Mouse (Mus musculus): ENCODE data around the gene Rbm44.

Gene Rbm44

DNA sequence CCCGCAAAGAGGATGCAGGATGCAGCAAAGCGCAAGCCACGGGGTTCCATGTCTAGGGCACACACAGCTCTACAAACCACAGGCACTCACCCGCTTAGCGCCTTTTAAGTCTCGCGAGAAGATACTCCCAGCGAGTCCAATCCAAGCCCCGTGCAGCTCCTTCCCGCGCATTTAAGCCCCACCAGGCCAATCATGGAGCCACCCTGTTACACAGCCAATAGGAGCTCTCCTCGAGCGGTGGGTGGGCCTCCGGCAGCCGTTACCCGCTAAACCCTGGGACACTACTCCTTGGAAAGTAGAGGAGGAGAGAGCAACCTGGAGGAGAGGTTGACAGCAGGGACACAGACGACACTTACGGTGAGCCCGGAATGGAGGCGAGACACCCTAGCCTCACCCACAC, at the start of gene Rbm44:
Rbm44 (plus strand) TSS at position 277 of the 400 bp plus-strand sequence.
- no peak for DNase-seq (ENCODE audit: low spot score)

DNA sequence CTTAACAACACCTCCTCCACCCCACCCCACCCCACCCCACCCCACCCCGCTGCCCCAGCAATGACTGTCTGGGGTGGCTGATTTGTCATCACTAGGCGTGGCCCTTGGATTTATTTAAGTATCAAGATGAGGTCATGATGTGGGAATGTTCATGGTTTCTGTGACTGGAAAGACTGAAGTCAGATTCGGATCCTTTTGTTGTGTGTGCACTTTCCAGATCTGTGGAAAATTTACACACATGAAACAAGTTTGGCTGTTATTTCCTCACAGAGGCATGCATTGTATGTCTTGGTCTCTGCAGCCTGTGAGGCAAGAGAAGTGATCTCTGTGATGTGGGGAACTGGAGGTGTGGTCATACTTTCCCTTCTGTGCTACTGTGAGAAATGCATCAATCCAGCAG, 49.6 kb upstream of the Rbm44 start:
- DNase-seq (ENCODE audit: low spot score), result no peak

DNA sequence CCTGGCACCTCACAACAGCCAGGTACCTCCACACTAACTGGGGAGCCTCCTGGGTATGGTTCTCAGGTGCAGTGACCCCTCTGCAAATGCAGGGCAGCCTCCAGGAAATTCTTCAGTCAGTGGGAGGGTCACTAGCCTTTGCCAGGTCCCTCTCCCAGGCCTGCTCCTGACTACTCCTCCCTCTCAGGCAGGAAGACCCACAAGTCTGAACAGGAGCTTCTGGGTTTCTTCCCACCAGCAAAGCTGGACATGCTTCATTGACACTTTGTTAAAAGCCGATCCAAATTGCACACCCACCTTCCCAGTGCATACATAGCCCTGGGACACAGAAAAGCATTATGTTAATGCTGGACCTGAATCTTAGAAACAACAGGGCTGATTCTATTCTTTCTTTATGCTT, 49.0 kb upstream of the Rbm44 start:
- no peak for DNase-seq (ENCODE audit: low spot score)

DNA sequence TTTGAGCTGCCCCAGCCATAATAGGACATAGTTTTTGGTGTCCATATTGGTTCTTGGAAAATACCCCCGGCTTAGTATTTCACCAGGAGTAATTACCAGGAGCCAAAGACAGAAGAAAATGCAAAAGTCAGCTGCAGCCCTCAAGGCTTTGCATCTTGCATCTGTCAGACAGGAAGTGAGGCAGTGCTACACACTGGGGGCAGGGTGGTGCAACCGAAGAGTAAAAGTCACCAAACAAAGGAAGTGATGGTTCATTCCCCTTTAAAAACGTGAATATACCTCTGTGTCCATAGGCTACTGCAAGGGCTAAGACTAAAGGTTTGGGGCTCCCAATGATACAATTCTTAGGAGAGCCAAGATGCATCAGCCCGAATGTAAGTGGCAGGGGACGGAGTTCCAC, 48.4 kb upstream of the Rbm44 start:
- no peak for DNase-seq (ENCODE audit: low spot score)

DNA sequence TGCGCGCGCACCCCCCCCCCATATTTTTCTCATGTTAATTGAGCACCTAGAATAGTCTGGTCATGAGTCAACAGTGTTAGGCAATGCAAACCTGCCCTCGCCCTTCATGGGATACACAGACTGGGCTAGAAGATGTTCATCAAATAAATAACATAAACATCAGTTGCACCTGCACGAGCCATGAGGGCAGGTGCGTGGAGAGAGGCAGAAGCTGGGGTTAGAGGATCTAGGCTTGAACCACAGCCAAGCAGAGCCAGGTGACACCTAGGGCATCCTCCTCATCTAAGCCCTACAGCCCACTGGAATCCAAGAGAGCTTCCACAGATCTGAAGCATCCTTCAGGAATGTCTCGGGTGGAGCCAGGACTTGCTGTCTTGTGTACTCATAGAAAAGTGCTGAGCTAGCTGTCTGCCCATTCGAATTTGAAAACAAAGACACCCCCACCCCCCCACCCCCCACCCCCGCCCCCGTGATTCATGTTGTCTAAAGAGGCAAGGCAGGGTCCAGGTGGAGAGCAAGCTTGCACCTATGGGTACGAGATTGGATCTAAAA, 47.5 kb upstream of the Rbm44 start:
- DNase-seq (ENCODE audit: low spot score), result no peak

DNA sequence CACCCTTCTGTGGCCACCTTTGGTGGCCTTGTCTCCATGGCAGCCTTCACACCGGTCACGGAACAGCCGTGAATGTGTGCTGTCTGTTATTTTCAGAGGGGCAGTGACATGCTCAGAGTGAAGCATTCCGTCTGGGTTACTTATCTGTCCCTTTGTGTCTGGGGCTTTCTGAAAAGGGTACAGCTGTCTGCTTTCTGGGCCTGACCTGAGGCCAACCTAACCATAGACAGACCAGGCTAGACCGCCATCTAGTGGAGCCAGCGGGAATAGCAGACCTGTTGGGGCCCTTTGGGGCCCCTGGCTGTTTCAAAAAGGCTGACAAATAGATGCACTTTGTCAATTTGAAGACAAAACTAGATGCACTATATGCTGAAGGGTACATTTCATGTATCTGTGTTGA, 46.0 kb upstream of the Rbm44 start:
- peak; percentile 53 for DNase-seq (ENCODE audit: low spot score)

DNA sequence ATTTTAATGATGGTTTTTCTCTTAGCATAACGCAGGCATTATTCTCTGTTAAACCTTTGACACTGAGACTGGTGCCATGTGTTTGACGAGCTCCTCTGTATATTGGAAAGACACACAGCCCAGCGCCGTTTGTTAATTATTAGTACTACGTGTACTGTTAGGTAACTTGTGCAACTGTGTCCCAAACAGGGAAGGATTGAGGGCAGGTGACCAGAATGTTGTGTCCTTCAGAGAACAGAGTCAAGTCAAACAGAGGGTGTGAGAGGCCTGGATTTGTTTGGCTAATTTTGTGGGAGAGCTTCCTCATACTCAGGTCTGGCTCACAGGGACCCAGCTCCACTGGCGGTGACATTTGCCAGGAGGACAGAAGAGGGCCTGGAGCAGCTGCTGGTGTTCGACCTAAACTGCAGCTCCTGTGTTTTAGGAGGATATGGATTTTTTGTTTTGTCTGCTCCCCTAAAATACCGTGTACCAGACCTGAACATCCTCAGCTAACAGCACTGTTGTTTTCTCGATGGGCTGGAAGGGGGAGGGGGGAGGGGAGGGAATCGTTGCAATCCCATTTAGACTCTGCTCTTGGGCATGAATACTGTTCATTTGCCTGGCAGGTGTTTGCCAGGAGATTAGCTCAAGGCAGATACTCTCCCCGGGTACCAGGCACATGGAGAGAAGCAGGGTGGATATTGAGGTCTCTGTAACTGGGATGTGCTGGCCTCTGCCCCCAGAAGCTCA, 43.0 kb upstream of the Rbm44 start:
- DNase-seq (ENCODE audit: low spot score), result no peak

DNA sequence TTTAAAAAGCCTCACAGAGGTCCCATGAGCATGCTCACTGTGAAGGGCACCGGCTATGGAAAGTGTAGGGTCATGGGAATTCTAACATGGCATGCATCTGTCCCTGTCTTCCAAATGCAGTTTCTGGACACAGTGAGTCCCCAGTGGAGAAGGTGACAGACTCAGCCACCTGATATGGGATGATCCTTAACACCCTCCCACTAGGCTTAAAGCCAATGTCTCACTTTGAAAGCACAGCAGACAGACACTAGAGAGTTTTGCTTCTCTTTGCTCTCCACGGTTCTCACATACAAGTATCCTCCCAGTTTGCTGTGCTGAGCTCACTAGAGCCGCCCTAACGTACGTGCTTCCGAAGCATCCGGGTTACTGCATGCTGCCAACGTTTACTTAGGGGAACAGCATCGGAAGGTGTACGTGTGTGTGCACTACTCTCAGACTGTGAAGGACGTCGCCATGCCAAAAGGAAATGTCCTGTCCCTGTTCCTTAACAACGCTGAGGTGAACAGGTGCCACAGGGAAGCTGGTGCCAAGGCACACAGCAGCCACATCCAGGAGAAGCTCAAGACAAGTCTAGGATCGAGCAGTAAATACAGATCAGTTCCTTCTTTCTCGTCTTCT, 41.4 kb upstream of the Rbm44 start:
- DNase-seq (ENCODE audit: low spot score), result no peak

DNA sequence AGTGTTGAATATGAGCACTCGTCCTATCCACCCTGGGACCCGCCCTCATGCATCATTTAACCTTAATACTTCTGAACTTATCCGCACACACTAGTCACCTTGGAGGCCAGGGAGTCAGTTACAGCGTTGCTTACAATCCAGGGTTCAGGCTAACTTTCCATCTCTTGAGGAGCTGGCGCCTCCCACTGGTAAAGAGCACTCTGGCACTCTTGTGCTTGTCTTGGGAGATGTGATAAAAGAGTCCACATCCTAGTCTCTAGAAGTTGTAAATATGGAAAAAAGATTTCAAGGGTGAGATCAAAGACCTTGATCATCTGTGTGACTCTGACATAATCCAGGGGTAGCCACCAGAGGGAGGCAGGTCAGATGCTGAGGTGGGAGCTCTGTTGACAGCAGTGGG, 37.3 kb upstream of the Rbm44 start:
- DNase-seq (ENCODE audit: low spot score), result no peak

DNA sequence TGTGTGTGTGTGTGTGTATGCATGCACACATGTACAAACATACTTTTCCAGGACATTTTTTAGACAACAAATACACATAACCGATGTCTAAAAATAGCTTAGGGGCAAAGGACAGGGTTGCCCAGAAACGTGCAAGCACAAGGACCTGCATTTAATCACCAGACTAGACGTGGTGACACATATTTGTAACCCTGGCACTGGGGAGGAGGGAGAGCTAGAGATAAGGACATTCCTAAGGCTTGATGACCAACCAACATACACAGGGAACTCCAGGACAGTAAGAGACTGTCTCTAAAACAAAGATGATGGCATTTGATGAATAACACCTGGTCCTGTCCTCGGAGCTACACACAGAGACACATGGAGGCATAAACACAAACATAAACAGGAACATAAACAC, 35.6 kb upstream of the Rbm44 start:
- DNase-seq (ENCODE audit: low spot score), result no peak

DNA sequence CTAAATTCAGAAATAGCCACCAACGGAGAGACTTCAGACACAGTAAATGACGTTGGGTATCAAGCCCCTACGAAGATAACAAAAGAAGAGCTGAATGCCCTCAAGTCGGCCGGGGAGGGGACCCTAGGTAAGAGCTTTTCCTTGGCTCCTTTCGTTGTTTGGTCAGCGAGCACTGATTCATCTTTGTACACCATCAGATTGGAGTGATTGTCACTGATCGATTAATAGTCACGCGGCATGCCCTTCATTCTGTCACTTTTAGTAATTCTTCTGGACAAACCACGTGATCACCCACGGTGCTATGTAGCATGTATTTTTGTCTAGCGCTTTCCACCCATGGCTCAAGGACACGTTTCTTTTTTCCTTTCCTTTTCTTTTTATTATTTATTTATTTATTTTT, 32.7 kb upstream of the Rbm44 start:
- DNase-seq (ENCODE audit: low spot score), result no peak

DNA sequence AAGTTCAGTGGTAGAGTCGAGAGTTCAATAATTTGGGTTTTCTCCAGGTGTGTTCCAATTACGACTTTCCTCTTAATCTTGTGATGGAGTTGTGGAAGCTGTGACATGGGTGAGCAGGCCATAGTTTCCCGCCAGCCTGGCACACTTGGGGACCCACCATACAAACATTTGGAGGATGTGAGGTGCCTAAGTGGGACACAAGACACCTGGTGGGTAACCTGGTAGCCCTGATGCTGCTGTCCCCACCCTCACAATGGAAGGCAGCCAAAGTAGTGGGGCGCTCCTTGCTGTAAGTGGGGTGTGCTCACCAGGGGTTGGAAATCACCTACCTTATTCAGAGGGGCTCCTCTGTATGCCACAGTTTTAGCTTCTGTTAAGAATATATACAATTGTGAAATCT, 32.3 kb upstream of the Rbm44 start:
- no peak for DNase-seq (ENCODE audit: low spot score)

DNA sequence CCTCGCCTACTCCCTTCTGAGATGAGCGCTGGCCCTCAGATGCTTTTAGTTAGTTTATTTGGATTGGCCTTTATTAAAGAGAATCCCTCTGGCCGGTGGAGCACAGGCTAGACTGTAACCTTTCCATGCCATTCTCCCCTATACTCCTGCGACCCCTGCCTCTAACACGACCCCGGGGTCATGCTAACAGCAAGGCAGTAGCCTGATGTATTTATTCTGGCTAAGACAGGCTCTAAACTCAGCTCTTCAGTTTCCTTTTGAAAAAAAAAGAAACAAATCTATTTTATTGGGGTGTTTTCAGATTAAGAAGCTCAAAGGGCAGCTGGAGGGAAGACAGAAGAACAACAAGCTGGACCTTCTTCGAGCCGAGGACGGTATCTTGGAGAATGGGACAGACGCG, 22.8 kb upstream of the Rbm44 start:
- DNase-seq (ENCODE audit: low spot score), result no peak

DNA sequence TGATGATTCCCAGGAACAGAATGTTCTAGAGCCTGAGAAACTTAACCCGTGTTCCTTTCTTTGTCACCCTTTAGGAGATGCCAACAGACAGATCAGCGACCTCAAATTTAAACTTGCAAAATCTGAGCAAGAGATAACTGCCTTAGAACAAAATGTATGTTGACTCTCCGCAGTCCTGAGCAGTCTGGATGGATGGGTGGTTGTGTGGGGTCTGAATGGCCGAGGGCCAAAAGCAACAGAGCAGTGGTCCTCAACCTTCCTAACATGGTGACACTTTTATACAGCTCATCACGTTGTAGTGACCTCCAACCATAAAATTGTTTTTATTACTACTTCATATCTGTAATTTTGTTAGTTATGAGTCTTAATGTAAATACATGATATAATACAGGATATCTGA, 21.9 kb upstream of the Rbm44 start:
- DNase-seq (ENCODE audit: low spot score), result no peak

DNA sequence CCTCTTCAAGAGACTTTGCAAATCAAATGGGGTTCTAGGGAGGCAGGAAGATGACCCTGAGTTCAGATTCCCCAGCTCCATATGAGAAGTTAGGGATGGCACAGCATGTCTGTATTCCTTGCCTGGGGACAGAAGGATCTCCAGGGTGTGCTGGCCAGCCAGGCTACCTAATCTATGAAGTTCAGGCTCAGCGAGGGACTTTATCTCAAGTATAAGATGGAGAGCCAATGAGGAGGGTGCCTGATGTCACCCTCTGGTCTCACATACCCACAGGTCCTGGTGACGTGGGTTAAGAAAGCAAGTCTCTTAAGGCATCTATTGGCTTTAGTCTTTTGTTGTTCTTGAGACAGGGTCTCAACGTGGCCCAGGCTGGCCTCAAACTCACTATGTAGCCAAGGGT, 21.4 kb upstream of the Rbm44 start:
- no peak for DNase-seq (ENCODE audit: low spot score)

DNA sequence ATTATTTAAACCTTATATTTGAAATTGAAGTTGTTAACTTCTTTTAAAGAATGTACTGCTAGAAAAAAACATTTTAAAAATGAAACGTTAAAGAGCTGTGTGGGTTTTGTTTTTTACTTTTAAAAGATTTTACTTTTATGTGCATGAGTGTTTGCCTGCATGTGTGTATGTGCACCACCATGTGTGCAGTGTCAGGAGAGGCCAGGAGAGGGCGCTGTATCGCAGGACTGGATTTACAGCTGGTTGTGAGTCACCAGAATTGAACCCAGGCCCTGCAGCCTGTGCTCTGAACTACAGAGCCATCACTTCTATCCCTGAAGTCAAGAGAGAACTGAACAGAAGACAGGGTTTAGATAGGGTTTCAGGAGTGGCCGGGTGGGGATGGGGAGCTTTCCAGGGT, 16.0 kb upstream of the Rbm44 start:
- DNase-seq (ENCODE audit: low spot score), result no peak

DNA sequence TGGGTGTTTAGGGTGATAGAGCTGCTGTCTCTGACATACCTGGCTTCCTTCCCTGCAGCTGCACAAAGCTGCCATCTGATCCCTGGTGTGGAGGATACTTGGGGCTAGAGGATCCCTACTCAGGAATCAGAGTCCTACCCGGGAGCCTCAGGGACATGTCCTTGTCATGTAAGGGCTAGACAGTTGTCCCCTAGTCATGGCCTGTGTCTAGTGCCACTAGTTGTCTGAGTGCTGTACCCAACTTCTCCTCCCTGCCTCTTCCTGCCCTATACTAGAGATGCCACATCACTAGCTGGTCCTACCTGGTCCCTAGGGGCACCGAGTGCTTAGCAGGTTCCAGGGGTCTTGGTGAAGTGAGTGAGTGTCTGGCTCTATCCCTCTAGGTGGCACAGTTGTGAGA, 7.9 kb upstream of the Rbm44 start:
- DNase-seq (ENCODE audit: low spot score), result no peak

DNA sequence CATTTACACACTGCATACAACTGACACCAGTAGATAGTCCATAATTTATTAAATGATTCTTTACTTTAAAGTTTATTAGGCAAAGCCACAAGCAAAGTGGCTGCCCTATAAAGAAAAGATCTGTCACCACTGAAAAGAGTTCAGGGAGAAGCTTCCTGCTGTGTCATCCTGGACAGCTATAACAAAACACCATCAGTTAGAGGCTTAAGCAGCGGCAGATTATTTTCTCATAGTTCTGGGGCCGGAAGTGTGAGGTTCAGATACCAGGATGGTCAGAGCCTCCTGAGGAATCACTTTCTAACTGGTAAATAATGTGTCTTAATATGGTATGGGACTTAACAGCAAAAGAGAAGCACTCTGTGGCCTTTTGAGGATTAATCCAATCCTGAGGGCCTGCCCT, 6.6 kb downstream of the Rbm44 start:
- DNase-seq (ENCODE audit: low spot score), result no peak

DNA sequence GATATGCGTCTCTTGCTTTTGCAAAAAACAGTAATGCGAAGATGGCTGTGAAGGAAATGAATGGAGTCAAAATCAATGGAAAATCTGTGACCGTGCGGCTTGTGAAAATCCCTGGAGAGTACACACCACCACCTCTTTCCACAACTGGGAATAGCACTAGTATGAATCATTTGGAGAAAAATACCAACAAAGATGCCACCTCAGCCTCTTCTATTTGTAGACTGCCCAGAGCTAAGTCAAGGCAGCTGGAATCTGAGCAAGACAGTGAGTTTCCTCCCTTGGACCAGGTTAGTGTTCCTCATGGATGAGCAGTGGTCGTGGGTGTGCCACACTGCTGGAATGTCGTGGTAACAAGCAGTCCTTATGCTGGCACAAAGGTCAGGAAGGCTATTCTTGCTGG, 21.9 kb downstream of the Rbm44 start:
- no peak for DNase-seq (ENCODE audit: low spot score)

DNA sequence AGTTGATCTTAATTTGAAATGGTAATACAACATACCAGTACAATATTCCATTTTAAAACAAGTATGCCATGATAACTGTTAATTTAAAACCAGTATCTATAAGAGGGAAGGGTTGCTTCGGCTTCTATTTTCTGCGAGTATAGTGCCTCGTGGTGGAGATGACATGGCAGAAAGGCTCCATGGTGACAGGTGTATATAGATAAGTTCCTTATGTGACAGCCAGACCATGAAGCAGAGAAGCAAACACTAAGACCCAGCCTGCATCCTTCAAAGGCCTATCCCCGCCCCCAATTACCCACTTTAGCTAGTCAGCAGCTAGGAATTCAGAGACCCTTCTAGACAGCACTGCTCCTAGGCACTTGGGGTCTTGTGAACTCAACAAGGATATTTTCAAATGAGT, 24.3 kb downstream of the Rbm44 start:
- DNase-seq (ENCODE audit: low spot score), result no peak

DNA sequence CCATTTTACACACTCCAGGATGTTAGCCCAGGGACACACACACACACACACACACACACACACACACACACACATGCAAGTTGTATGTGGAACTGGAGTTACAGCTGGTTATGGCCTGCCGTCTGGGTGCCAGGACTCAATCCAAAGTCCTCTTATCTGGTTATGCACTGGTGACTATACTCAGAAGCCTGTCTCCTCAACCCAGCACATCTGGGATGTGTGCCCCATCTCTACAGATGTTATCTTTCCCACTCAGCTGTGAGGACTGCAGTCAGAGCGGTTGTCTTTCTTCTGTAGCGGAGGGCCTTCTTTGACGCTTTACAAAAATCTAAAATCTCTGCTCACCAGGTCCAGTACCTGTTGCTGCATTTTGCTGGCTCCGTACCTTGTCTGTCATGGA, 29.9 kb downstream of the Rbm44 start:
- no peak for DNase-seq (ENCODE audit: low spot score)

DNA sequence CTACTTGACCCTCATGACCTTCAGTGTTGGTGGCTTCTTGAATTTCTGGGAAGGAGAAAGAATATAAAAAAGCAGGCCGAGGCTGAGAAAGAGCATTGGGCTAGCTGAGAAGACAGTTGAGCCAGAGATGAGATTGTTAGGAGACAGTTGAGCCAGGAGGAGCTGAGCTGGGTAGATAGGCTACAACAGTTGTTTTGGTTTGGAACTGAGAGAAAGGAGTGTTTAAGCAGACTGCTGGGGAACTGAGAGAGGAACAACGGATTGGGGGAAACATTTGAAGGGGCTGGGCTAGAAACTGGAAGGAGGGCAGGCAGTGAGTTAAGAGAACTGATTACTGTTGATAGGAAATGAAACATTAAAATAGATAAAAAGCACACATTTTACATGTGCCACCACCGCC, 31.1 kb downstream of the Rbm44 start:
- DNase-seq (ENCODE audit: low spot score), result no peak

DNA sequence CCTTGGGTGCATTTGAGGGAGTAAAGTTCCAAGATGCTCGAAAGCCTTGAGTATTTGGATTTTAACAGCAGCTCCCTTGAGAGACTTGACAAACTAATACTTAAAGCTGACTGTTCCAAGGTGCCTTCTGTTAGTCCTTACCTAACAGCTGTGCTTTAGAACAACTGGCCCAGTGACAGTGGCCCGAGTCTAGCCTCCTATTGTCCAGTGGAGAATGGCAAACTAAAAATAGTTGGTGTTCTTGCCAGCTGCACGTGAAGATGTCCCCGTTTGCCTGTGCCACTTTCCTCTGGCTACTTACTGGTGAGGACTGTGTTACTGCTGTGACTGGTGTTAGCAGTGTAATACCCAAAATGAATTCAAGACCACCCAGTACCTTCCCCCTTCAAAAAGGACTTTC, 32.0 kb downstream of the Rbm44 start:
- DNase-seq (ENCODE audit: low spot score), result no peak

DNA sequence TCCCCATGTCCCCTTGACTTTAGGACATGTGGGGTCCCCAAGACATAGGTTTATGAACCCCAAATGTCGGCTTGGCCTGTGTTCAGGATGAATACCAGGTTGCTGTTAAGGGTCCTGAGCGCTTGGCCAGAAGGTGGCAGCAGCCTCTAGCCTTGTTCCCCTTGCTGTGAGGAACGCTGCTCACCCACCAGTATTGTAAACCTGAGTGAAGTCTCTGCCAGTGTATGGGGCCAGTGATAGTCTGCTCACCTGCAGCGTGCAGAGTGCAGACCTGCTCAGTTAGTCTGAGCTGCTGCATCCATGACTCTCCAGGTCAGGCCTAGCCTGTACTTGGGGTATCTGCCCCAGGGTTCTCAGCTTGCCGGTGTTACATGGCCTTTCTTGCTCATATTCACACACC, 34.2 kb downstream of the Rbm44 start:
- peak; percentile 59 for DNase-seq (ENCODE audit: low spot score)

Data from spleen, adult 12 weeks (tissue).